ENCODE assay signal across 9 mouse cellular contexts in the genomic region with DNA sequence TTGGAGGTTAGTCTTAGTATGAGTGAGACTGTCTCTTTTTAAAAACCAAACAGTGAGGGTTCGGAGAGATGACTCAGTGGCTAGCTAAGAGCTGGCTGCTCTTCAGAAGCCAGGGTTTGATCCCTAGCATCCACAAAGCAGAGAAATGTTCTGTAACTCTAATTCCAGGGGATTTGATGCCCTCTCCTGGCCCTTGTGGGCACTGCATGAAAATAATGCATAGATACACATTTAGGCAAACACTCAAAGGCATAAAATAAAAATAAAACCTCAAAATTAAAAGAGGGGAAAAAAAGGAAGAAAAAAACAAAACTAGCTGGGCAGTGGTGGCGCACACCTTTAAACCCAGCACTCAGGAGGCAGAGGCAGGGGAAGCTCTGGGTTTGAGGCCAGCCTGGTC. TPM values are rescaled to one million over a fixed set of nuclear protein-coding genes. Genes with fewer than 3 reads are reported as not detected.
DNase-seq lines count a peak whose midpoint lies in the region; ATAC-seq lines count a peak whose summit lies in the region.
"Had no signal": no experiment of that assay in that cellular context is flagged by ENCODE, and none has a peak within 500 bp of the region (broad histone marks: within the 10 kb centered on the region; RNA-seq: fewer than 3 reads in every experiment).

No protein-coding gene starts in this region.

- H3K4me3 ChIP-seq in hindbrain, embryonic 11.5 days (ENCODE audit: low read depth, low read length) = no peak overlapping the region
- no peak overlapping the region for H3K4me3 ChIP-seq in hindbrain, embryonic 16.5 days (ENCODE audit: low read length)
- H3K4me3 ChIP-seq: limb, embryonic 12.5 days had no signal

- no peak overlapping the region for H3K9ac ChIP-seq in hindbrain, embryonic 11.5 days (ENCODE audit: low read depth, low read length)
- no peak overlapping the region for H3K9ac ChIP-seq in hindbrain, embryonic 16.5 days (ENCODE audit: low read depth, low read length)
- H3K9ac ChIP-seq: limb, embryonic 12.5 days had no signal

- WGBS in hindbrain, embryonic 11.5 days = 93% methylated on average over 2 of the region's 2 CpGs
- WGBS in hindbrain, embryonic 16.5 days = 99% methylated on average over 2 of the region's 2 CpGs

- H3K4me1 ChIP-seq in hindbrain, embryonic 11.5 days (replicated peaks; ENCODE audit: control insufficient read depth, insufficient read depth, low read length) = peaks cover 2% of the 10 kb centered on the region; the same call in 1 of the 2 replicates
- H3K4me1 ChIP-seq in hindbrain, embryonic 16.5 days (ENCODE audit: control insufficient read depth, insufficient read depth, low read depth, low read length) = peaks cover 5% of the 10 kb centered on the region

- DNase-seq in hindbrain, embryonic 11.5 days (ENCODE audit: low spot score) = peak; percentile 43
- peak; percentile 47 for DNase-seq in testis, postnatal 10 days (ENCODE audit: low spot score)
- DNase-seq in testis, postnatal 14 days (ENCODE audit: low spot score) = no peak
- peak; percentile 64 for DNase-seq in thymus, postnatal 4 days
- DNase-seq in layer of hippocampus, adult 9-10 months (ENCODE audit: low spot score) = no peak

- no peak overlapping the region for H3K4me2 ChIP-seq in hindbrain, embryonic 11.5 days (replicated peaks; ENCODE audit: low read depth, low read length)
- no peak overlapping the region for H3K4me2 ChIP-seq in hindbrain, embryonic 16.5 days (ENCODE audit: low read length)
- H3K4me2 ChIP-seq: limb, embryonic 12.5 days had no signal

- no peaks in the 10 kb centered on the region for H3K27me3 ChIP-seq in hindbrain, embryonic 11.5 days (ENCODE audit: control insufficient read depth, insufficient read depth, low read length)
- no peaks in the 10 kb centered on the region for H3K27me3 ChIP-seq in hindbrain, embryonic 16.5 days (replicated peaks; ENCODE audit: control insufficient read depth, insufficient read depth, low read length)
- H3K27me3 ChIP-seq: limb, embryonic 12.5 days had no signal

- no peak for ATAC-seq in hindbrain, embryonic 11.5 days (ENCODE audit: low FRiP score)
- ATAC-seq in hindbrain, embryonic 16.5 days = no peak
- ATAC-seq in erythroid progenitor cell, adult 5-6 weeks (replicated peaks; ENCODE audit: low FRiP score, poor library complexity, severe bottlenecking) = peak; percentile 61; the same call in 1 of the 2 replicates
- ATAC-seq in inflammation-experienced regulatory T-cells, adult 6 months = no peak

- H3K9me3 ChIP-seq in hindbrain, embryonic 11.5 days (ENCODE audit: control insufficient read depth, low read length) = no peaks in the 10 kb centered on the region
- H3K9me3 ChIP-seq in hindbrain, embryonic 16.5 days (ENCODE audit: control insufficient read depth, low read length) = no peaks in the 10 kb centered on the region
- H3K9me3 ChIP-seq: limb, embryonic 12.5 days had no signal

- no peak overlapping the region for H3K27ac ChIP-seq in hindbrain, embryonic 11.5 days (ENCODE audit: low read depth, low read length)
- no peak overlapping the region for H3K27ac ChIP-seq in hindbrain, embryonic 16.5 days (ENCODE audit: low read depth, low read length)
- H3K27ac ChIP-seq: limb, embryonic 12.5 days had no signal

- H3K36me3 ChIP-seq in hindbrain, embryonic 11.5 days (ENCODE audit: control insufficient read depth, insufficient read depth, low read length) = no peaks in the 10 kb centered on the region
- no peaks in the 10 kb centered on the region for H3K36me3 ChIP-seq in hindbrain, embryonic 16.5 days (ENCODE audit: control insufficient read depth, insufficient read depth, low read length)
- H3K36me3 ChIP-seq: limb, embryonic 12.5 days had no signal

RNA-seq across cellular contexts. Expression of a gene that starts 13.3 kb away (rescaled TPM):
- 70.8 and 71.5 TPM in 2 replicates for polyA plus RNA-seq in hindbrain, embryonic 11.5 days (2014; fragmentation: Nextera tagmentation; extraction: Ambion mirVana)
- 53.6 and 57.2 TPM in 2 replicates for polyA plus RNA-seq in hindbrain, embryonic 16.5 days (2015; fragmentation: Nextera tagmentation; extraction: Ambion mirVana)
- 67.1 and 128 TPM in 2 replicates for total RNA-seq in erythroid progenitor cell, adult 5-6 weeks (2015; ENCODE audit: low replicate concordance)
- 44.2 and 64.2 TPM in 2 replicates for total RNA-seq in erythroid progenitor cell, adult 5-6 weeks (2017; ENCODE audit: low replicate concordance)
- polyA plus RNA-seq in inflammation-experienced regulatory T-cells, adult 6 months (2017; shearing (Covaris generic)) = 100 to 1,000 TPM; 106 to 183 (median 160) TPM

Comparison
In these comparisons a context has a peak if more than half of its experiments do, and no peak if none do; other contexts are left out.
1. DNase-seq: peak in hindbrain, embryonic 11.5 days (single experiment), testis, postnatal 10 days (single experiment) and thymus, postnatal 4 days (single experiment); none in testis, postnatal 14 days (single experiment) and layer of hippocampus, adult 9-10 months (single experiment).